Mouse (Mus musculus) T-cell, adult 2 months (primary cell): ENCODE measurements around the gene Aldh1a7.
"Not testable (repeated sequence)": the region's sequence is repeated elsewhere in the genome, so short reads cannot be mapped to it uniquely, and the experiment has no call there.

Source experiments
- DNase-seq: peaks from one replicate; pipeline ENCODE4 v3.0.0; 2022; ENCODE audit warnings: low spot score

Aldh1a7 gene

GRCm38 (mm10) chr19:20727381-20727780 is at the start of gene Aldh1a7:
Gene Aldh1a7, minus strand, starts transcription at chr19:20727562.
- no peak for DNase-seq

- DNase-seq, result no peak
Observed at GRCm38 (mm10) chr19:20775681-20776080, 48.3 kb upstream of the Aldh1a7 start.

- no peak for DNase-seq
Observed at GRCm38 (mm10) chr19:20773941-20774340, 46.6 kb upstream of the Aldh1a7 start.

- no peak for DNase-seq
Observed at GRCm38 (mm10) chr19:20764214-20764613, 36.9 kb upstream of the Aldh1a7 start.

- DNase-seq, result no peak
Observed at GRCm38 (mm10) chr19:20761675-20762426, 34.5 kb upstream of the Aldh1a7 start.

GRCm38 (mm10) chr19:20761119-20761518 is 33.8 kb upstream of the Aldh1a7 start:
- DNase-seq, result no peak

- no peak for DNase-seq
Observed at GRCm38 (mm10) chr19:20744630-20745029, 17.3 kb upstream of the Aldh1a7 start.

GRCm38 (mm10) chr19:20728278-20728677 is 916 bp upstream of the Aldh1a7 start:
- DNase-seq, result no peak

GRCm38 (mm10) chr19:20722913-20723312 is 4.4 kb downstream of the Aldh1a7 start:
- no peak for DNase-seq

- no peak for DNase-seq
Observed at GRCm38 (mm10) chr19:20720298-20720697, 7.1 kb downstream of the Aldh1a7 start.

GRCm38 (mm10) chr19:20715617-20716016 is 11.7 kb downstream of the Aldh1a7 start:
- DNase-seq, result no peak

- DNase-seq, result no peak
Observed at GRCm38 (mm10) chr19:20715093-20715492, 12.3 kb downstream of the Aldh1a7 start.

- no peak for DNase-seq
Observed at GRCm38 (mm10) chr19:20714543-20714942, 12.8 kb downstream of the Aldh1a7 start.

- no peak for DNase-seq
Observed at GRCm38 (mm10) chr19:20707159-20707558, 20.2 kb downstream of the Aldh1a7 start.

- DNase-seq, result no peak
Observed at GRCm38 (mm10) chr19:20706747-20707146, 20.6 kb downstream of the Aldh1a7 start.

- DNase-seq, result no peak
Observed at GRCm38 (mm10) chr19:20702074-20702473, 25.3 kb downstream of the Aldh1a7 start.

- no peak for DNase-seq
Observed at GRCm38 (mm10) chr19:20677697-20678355, 49.5 kb downstream of the Aldh1a7 start.

- no peak for DNase-seq
Observed at GRCm38 (mm10) chr19:20654141-20654873, 73.1 kb downstream of the Aldh1a7 start.

GRCm38 (mm10) chr19:20653082-20653676 is 74.2 kb downstream of the Aldh1a7 start:
- no peak for DNase-seq

GRCm38 (mm10) chr19:20650008-20650407 is 77.4 kb downstream of the Aldh1a7 start:
- DNase-seq, result no peak

- not testable (repeated sequence) for DNase-seq
Observed at GRCm38 (mm10) chr19:20647496-20647895, 79.9 kb downstream of the Aldh1a7 start.

- DNase-seq, result no peak
Observed at GRCm38 (mm10) chr19:20644346-20644745, 83.0 kb downstream of the Aldh1a7 start.
